Mouse (Mus musculus) G1E-ER4 (cell line): Measurements from ENCODE around the gene Errfi1. TPM values are rescaled to one million over a fixed set of nuclear protein-coding genes. Genes with fewer than 3 reads are reported as not detected.

Source experiments
- GATA1 ChIP-seq: IDR thresholded peaks from one replicate; pipeline ENCODE4 v1.8.0; 2012; ENCODE audit warnings: low read length, inconsistent platforms
- polyA plus RNA-seq: library from polyadenylated mRNA; stranded (reverse); fragments of >175 nt; gene quantifications from 2 replicates; pipeline ENCODE4 v1.2.3, GENCODE M21; 2012

Gene Errfi1
- polyA plus RNA-seq, 1 experiment = not detected

DNA sequence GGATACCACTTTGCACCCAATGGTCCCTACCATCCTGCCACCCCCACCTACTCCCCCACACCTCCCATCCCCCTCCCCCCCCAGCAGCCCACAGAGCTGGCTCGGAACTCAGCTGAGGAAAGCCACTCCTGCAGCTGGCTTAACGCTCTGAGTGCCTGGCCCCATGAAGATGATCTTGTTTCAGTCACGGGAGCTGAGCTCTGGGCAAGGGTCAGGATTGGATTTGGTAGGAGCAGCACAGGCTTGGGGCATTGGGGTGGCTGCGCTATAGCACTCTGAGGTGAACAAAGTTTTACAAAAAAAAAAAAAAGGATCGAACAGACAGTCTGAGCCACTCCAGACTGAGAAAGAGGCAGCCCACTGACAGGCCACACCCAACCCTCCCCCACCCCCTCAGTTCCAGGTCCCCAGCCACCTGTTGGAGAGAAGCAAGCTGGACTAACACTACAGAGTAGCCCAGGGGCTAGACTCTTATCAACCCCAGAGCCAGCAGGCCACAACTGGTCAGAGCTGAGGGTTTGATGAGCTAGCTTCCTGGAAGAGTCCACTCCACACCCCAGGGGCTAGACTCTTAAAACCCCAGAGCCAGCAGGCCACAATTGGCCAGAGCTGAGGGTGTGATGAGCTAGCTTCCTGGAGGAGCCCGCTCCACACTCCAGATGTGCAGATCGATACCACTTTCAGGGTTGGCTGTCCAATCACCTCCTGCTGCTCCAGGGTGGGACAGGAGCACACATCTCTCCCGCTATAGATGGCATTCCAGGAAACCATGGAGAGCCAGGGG is 41.2 kb downstream of the Errfi1 start:
- no peak for TF ChIP-seq GATA1

DNA sequence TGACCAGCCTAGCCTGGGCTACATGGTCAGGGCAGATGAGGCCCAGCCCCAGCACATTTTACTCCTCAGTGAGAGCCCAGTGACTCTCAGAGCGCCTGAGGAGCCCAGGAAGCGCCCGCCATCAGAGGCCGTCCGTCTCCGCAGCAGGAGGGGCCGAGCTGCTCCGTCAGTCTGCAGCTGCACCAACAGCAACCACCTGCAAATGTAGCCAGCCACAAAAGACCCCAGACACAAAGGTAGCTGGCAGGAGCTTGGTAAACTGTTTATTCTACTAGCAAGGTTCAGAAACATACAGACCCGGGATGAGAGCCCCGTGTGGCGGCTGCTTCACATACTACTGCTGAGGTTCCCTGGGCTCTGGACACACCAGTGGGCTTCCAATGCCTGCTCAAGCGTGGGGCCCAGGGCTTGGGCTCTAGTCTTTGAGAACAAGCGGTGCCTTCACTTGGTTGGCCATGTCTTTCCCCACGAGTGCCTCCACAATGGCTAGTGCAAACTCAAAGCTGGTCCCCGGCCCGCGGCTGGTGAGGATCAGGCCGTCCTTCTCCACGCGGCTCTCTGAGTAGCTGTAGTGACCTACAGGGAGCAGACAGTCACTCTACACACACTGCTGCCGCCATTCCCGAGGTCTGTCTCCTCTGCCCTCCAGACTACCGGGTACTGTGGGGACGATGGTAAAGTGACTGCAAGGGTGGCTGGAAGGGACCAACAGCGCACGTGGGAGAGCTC is 43.3 kb downstream of the Errfi1 start:
- TF ChIP-seq GATA1 = no peak

DNA sequence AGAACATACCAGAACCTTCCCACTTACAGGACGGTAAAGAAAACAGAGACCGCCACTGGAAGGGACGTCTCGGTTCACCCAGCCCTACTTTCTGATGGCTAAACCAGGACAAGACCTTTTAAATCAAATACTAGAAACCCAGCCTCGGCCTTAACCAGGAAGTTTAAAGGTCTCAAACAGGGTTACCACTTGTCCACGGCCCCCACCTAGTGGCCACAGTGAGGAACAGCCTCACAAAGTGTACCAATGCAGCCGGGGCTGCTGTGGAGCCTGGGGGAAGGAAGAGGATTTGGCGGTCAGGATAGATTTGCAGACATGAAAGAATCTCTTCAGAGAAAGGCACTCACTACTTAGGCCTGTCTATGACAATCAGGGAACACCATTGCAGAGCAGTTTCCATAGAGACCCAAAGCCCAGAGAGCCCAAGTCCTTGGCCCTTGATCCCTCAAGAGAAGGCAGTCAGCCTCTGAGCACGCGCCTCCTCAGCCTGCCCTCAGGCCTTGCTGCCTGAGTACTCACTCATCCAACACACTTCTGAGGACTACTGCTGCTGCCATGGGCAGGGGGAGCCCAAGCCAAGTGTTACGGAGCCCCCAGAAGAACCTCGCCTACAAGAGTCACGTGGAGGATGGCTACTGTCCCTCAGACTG is 45.1 kb downstream of the Errfi1 start:
- TF ChIP-seq GATA1 = no peak

DNA sequence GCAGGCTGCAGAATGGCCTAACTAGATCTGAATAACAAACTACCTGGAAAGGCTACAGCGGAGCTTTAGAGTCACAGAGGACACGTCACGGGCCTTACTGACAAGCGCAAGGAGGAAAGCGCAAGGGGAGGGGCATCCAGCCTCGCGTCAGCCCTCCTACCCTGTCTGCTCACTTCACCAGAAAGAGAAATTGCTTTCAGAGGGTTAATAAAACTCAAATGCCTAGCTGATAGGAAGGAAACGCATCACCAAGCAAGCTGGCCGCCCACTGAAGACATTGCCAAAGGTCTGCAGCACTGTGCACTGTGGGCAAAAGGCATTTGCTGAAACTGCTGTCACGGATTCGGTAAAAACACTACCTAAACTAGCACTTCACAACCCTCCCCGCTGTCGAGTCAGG is 46.8 kb downstream of the Errfi1 start:
- no peak for TF ChIP-seq GATA1

DNA sequence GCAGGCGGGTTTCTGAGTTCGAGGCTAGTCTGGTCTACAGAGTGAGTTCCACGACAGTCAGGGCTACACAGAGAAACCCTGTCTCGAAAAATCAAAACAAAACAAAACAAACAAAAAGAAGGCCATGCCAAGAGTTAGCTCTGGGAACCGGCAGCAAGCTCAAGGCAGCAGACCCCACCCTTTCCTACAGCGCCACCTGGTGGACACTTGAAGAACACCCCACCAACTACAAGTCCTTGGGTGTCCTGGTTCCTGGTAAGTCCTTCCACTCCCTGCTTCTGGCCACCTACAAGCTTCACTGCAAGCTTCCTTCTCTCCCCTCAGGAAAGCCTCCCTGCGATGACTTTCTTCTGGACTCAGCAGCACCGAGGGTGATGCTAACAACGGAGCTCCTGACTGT is 47.9 kb downstream of the Errfi1 start:
- no peak for TF ChIP-seq GATA1

DNA sequence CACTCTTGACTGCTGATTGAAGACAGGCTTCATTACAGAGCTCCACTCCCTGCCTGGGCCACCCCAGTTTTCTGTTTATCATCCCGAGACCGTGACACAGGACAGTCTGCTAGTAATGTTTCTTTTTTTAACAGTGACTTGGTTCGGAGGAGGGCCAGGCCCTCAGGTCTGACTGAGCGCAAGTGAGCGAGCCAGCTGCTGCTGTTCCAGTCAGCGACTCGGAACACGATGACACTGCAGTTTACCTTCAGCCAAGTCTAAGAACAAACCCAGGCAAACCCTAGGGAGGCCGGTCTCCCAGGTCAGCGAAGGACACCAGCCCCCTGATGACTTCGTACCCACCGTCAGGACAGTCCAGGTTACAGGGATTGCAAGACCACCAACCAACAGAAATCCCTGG is 48.3 kb downstream of the Errfi1 start:
- no peak for TF ChIP-seq GATA1

DNA sequence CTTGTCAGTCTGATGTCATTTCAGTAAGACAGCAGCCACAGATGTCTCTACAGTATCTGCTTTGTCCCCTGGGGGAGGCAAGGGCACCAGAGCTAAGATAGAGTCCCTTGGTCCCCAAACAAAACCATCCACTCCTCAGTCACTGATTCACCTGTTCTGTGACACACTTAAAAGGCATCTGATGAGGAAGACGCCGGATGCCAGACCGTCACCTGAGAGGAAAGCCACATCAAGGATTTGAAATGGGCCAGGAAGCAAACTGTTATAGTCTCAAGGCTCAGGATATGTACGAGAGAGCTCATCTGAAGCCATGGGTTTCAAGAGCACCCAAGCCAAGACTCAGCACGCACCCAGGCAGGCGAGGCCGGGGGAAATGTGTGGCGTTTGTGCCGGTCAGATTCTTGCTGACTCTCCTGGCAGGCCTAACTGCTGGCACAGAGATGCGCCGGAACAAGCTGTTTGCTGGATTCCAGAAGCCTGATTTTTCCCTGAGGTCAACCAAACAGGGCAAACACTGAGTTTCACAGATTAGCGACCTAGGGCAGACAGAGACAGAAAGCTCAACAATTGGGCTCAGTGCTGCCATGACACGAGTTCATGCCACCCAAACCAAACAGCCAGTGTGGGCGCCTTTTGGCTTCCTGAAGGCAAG is 49.5 kb downstream of the Errfi1 start:
- no peak for TF ChIP-seq GATA1

DNA sequence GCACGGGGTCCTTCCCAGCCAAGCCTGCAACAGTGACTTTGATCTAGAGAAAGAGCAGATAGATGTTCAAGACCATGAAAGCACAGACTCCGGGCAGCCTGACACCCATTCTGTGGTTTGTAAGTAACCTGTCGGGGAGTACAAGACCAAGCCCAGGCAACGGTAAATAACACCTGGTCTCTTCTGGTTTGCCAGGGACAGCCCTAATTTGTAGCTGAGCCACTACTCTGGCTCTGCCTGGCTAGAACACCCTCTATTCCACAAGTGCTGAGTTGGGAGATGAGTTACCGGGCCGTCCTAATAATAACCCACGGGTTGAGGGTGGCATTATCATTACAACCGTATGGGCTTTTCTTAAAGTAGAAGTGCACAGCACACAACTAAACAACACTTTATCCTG is 53.4 kb downstream of the Errfi1 start:
- no peak for TF ChIP-seq GATA1

DNA sequence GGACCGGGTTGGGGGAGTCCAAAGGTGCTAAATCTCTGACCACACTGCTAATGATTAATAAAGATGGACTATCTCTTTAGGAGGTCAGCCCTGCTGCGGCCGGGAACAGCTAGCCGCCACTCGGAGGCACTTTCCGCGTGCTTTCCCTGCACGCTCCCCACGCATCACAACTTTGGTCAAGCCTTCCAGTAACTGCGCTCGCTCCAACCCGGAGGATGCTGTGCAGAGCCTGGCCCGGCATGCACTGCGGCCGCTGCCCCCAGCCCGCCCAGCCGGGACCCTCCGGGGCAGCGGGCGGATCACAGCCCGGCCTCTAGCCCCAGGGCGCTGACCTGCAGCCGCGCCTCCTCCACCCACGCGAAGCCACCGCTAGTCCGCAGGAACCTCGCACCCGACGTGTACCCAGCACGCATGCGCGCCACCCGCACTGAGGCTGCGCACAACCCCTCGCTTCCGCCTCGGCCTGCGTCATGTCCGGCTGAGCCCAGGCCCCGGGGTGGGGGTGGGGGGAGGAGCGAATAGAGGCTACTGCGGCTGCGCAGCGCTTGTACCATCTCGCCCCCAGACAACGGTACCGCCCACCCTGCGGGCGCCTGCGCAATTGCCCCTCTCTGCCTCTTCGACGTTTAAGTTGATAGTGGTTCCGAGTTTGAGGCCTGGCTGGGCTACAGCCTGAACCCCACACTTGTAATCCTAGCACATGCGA is 55.9 kb downstream of the Errfi1 start:
- TF ChIP-seq GATA1 = no peak

DNA sequence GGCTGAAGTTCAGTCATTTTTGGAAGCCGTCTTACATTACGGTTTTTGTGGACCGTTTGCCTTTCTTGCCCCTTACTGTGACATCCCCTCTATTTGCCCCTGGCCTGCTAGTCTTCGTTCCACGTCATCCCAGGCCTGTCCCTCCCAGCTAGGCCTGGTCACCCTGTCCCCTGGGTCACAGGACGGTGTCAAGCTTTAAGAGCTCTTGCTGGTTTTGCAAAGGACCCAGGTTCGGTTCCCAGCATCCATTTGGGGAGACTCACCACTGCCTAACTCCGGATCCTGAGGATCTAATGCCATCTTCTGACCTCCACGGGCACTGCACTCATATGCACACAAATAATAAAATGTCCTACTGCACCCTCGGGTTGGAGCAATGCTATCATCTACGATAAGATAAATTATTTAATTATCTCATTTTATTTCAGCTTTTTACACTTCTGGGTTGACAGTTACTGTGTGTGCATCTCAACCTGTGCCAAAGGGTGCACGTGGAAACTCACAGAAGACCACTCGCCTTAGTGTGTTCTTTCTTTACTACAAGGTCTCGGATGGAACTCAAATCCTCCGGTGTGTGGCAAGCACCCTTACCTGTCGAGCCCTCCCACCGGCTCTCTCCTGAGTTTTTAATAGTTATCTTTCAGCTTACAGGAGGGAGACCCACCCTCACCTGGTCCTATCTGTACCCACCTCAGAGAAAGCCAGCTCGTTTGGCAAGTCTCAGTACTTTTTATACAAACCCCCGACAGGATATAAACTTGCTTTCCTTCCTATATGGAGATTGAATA is 56.6 kb downstream of the Errfi1 start:
- TF ChIP-seq GATA1 = no peak

DNA sequence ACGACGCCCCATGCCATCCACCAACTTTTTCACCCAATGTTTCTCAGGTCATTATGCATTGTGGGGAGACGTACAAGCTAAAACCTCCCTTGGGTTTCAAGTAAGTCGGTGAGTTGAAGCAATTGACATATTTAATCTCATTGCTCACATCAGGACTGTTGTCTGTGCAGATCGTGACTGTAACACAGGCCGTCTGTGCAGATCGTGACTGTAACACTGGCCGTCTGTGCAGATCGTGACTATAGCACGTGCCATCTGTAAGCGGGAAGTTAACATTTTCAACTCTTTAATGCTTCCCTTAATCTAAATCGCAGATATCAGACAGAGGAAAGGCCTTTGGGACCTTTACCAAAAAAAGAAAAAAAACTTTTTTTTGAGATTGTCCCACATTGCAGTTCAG is 60.0 kb downstream of the Errfi1 start:
- no peak for TF ChIP-seq GATA1

DNA sequence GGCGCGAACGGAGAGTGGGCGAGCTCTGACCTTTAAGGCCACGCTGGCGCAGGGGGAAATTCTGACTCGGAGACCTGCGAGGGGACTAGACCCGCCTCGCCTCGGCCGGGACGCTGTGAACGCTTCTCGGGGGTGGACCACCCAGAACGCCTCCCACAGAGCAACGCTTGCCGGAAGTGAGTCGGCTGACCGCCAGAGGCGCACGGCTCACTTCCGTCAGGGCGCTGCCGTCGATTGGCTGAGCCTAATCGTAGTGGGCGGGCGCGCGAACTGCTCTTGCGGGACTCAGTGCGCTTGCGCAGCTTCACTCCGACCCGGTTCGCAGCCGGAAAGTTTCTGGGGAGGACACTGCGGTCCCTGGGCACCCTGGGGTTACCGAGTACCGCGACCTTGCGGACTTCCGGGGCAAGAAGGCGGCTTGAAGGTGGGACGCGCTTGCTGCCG is 60.6 kb downstream of the Errfi1 start, which contains the start of the genes Park7 and Tnfrsf9:
Park7 (minus strand) TSS at position 148 of the 444 bp plus-strand sequence.
Tnfrsf9 (plus strand) TSS at position 273 of the 444 bp plus-strand sequence.
- no peak for TF ChIP-seq GATA1

DNA sequence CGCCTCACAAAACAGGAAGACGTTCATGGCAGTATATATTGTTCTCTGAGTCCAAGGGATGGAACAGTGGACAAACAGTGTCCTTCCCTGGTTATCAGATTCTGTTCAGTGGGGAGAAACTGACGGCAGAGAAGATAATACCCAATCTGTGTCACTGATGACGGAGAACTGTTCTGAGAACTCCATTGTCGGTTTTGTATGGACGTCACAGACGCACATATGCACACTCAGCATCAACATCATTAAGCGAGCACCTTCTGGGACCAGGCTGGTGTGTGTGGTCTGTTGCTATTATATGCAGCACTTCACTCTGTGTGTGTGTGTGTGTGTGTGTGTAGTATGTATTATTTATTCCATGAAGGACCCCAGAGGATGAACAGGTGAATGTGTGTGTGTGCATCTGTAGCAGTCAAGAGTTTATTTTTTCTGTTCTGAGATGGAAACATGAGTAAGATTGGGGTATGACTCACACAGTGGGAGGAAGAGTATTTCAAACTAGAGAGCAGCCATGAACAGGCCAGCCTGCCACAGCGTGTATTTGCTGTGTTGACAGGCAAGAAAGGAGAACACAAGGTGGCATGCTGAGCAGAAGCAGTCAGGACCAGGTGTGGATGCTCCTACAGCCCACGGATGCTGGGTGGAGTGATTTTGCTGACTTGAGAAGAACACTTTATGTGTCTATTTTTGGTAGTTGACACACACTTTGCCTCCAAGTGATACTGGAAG is 61.6 kb downstream of the Errfi1 start:
- no peak for TF ChIP-seq GATA1
